Mouse (Mus musculus): ENCODE data around the gene Ppp1r32. TPM values are rescaled to one million over a fixed set of nuclear protein-coding genes. Genes with fewer than 3 reads are reported as not detected.

Ppp1r32 gene
- polyA plus RNA-seq, 1 experiment from 2014 or later: 2.4 TPM

GRCm38 (mm10) chr19:10469171-10469658 lies 13.5 kb downstream of the Ppp1r32 start:
- ATAC-seq: peak; percentile 24; the same call in 1 of the 2 replicates
- no peaks in the 10 kb centered on the region for H3K36me3 ChIP-seq (ENCODE audit: control insufficient read depth, insufficient read depth, low read length)
- H3K27ac ChIP-seq (ENCODE audit: low read depth, low read length): no peak overlapping the region
- no peaks in the 10 kb centered on the region for H3K9me3 ChIP-seq (ENCODE audit: control insufficient read depth, low read length)
- no peak overlapping the region for H3K4me3 ChIP-seq (ENCODE audit: low read length)
- no peak overlapping the region for H3K9ac ChIP-seq (ENCODE audit: low read depth, low read length)
- no peaks in the 10 kb centered on the region for H3K4me1 ChIP-seq (ENCODE audit: control insufficient read depth, insufficient read depth, low read depth, low read length)
- H3K4me2 ChIP-seq (ENCODE audit: low read length): no peak overlapping the region
- 53% methylated on average over 8 of the region's 8 CpGs for WGBS
- H3K27me3 ChIP-seq (replicated peaks; ENCODE audit: control insufficient read depth, insufficient read depth, low read length): no peaks in the 10 kb centered on the region

GRCm38 (mm10) chr19:10464427-10464826 lies 18.3 kb downstream of the Ppp1r32 start:
- Histone ChIP-seq H3K36me3 (ENCODE audit: control insufficient read depth, insufficient read depth, low read length) (no peaks in the 10 kb centered on the region), H3K4me1 (ENCODE audit: control insufficient read depth, insufficient read depth, low read depth, low read length) (no peaks in the 10 kb centered on the region), H3K4me2 (ENCODE audit: low read length) (no peak overlapping the region), H3K4me3 (ENCODE audit: low read length) (no peak overlapping the region), H3K27ac (ENCODE audit: low read depth, low read length) (no peak overlapping the region), H3K9ac (ENCODE audit: low read depth, low read length) (no peak overlapping the region), H3K27me3 (replicated peaks; ENCODE audit: control insufficient read depth, insufficient read depth, low read length) (peaks cover 16% of the 10 kb centered on the region), H3K9me3 (ENCODE audit: control insufficient read depth, low read length) (no peaks in the 10 kb centered on the region)
- WGBS: 15% methylated on average over 4 of the region's 4 CpGs
- no peak for ATAC-seq

GRCm38 (mm10) chr19:10461584-10461983 lies 21.1 kb downstream of the Ppp1r32 start:
- ATAC-seq: no peak
- Histone ChIP-seq H3K9me3 (ENCODE audit: control insufficient read depth, low read length) (no peaks in the 10 kb centered on the region), H3K4me2 (ENCODE audit: low read length) (no peak overlapping the region), H3K4me1 (ENCODE audit: control insufficient read depth, insufficient read depth, low read depth, low read length) (peaks cover 10% of the 10 kb centered on the region), H3K9ac (ENCODE audit: low read depth, low read length) (no peak overlapping the region), H3K4me3 (ENCODE audit: low read length) (no peak overlapping the region), H3K36me3 (ENCODE audit: control insufficient read depth, insufficient read depth, low read length) (no peaks in the 10 kb centered on the region), H3K27me3 (replicated peaks; ENCODE audit: control insufficient read depth, insufficient read depth, low read length) (peaks cover 28% of the 10 kb centered on the region), H3K27ac (ENCODE audit: low read depth, low read length) (no peak overlapping the region)
- WGBS: 56% methylated on average over 7 of the region's 7 CpGs

- WGBS: 34% methylated on average over 11 of the region's 11 CpGs
- Histone ChIP-seq H3K4me3 (ENCODE audit: low read length) (no peak overlapping the region), H3K27me3 (replicated peaks; ENCODE audit: control insufficient read depth, insufficient read depth, low read length) (peaks cover 40% of the 10 kb centered on the region), H3K27ac (ENCODE audit: low read depth, low read length) (no peak overlapping the region), H3K9me3 (ENCODE audit: control insufficient read depth, low read length) (no peaks in the 10 kb centered on the region), H3K4me2 (ENCODE audit: low read length) (no peak overlapping the region), H3K9ac (ENCODE audit: low read depth, low read length) (no peak overlapping the region), H3K4me1 (ENCODE audit: control insufficient read depth, insufficient read depth, low read depth, low read length) (peaks cover 12% of the 10 kb centered on the region), H3K36me3 (ENCODE audit: control insufficient read depth, insufficient read depth, low read length) (no peaks in the 10 kb centered on the region)
- ATAC-seq: no peak
Observed at GRCm38 (mm10) chr19:10459907-10460306, 22.8 kb downstream of the Ppp1r32 start.

- Histone ChIP-seq H3K27me3 (replicated peaks; ENCODE audit: control insufficient read depth, insufficient read depth, low read length) (peaks cover 42% of the 10 kb centered on the region), H3K4me3 (ENCODE audit: low read length) (peak overlapping the region; percentile 59)
- 23% methylated on average over 8 of the region's 8 CpGs for WGBS
Observed at GRCm38 (mm10) chr19:10458096-10458495, 24.6 kb downstream of the Ppp1r32 start.

GRCm38 (mm10) chr19:10457484-10457800 lies 25.3 kb downstream of the Ppp1r32 start:
- ATAC-seq: peak; percentile 91
- H3K27ac ChIP-seq (ENCODE audit: low read depth, low read length): peak overlapping the region; percentile 75; the same call in 1 of the 2 replicates
- peaks cover 38% of the 10 kb centered on the region for H3K27me3 ChIP-seq (replicated peaks; ENCODE audit: control insufficient read depth, insufficient read depth, low read length)

More at GRCm38 (mm10) chr19:10458096-10458495, 24.6 kb downstream of the Ppp1r32 start:
- no peaks in the 10 kb centered on the region for H3K9me3 ChIP-seq (ENCODE audit: control insufficient read depth, low read length)
- peak overlapping the region; percentile 91 for H3K4me2 ChIP-seq (ENCODE audit: low read length)
- H3K36me3 ChIP-seq (ENCODE audit: control insufficient read depth, insufficient read depth, low read length): no peaks in the 10 kb centered on the region
- ATAC-seq: peak; percentile 9; the same call in 1 of the 2 replicates
- H3K4me1 ChIP-seq (ENCODE audit: control insufficient read depth, insufficient read depth, low read depth, low read length): peaks cover 12% of the 10 kb centered on the region
- H3K9ac ChIP-seq (ENCODE audit: low read depth, low read length): no peak overlapping the region
- H3K27ac ChIP-seq (ENCODE audit: low read depth, low read length): no peak overlapping the region

GRCm38 (mm10) chr19:10456752-10457483 lies 25.8 kb downstream of the Ppp1r32 start, which contains the start of gene Lrrc10b:
Lrrc10b (minus strand) TSS chr19:10457473.
- Histone ChIP-seq H3K36me3 (ENCODE audit: control insufficient read depth, insufficient read depth, low read length) (no peaks in the 10 kb centered on the region), H3K4me1 (ENCODE audit: control insufficient read depth, insufficient read depth, low read depth, low read length) (peaks cover 12% of the 10 kb centered on the region), H3K4me2 (ENCODE audit: low read length) (peak within 1 kb of the TSS; percentile 91), H3K27me3 (replicated peaks; ENCODE audit: control insufficient read depth, insufficient read depth, low read length) (peaks cover 38% of the 10 kb centered on the region), H3K4me3 (ENCODE audit: low read length) (peak within 1 kb of the TSS; percentile 59), H3K9me3 (ENCODE audit: control insufficient read depth, low read length) (no peaks in the 10 kb centered on the region), H3K27ac (ENCODE audit: low read depth, low read length) (peak within 1 kb of the TSS; percentile 75), H3K9ac (ENCODE audit: low read depth, low read length) (peak within 1 kb of the TSS; percentile 67)
- peak; percentile 75 for ATAC-seq
- under 1% methylated on average over 90 of the region's 96 CpGs for WGBS

More at GRCm38 (mm10) chr19:10457484-10457800, 25.3 kb downstream of the Ppp1r32 start:
- H3K9ac ChIP-seq (ENCODE audit: low read depth, low read length): peak overlapping the region; percentile 67
- no peaks in the 10 kb centered on the region for H3K9me3 ChIP-seq (ENCODE audit: control insufficient read depth, low read length)
- H3K4me3 ChIP-seq (ENCODE audit: low read length): peak overlapping the region; percentile 59
- no peaks in the 10 kb centered on the region for H3K36me3 ChIP-seq (ENCODE audit: control insufficient read depth, insufficient read depth, low read length)
- H3K4me1 ChIP-seq (ENCODE audit: control insufficient read depth, insufficient read depth, low read depth, low read length): peaks cover 12% of the 10 kb centered on the region
- 1% methylated on average over 34 of the region's 34 CpGs for WGBS
- peak overlapping the region; percentile 91 for H3K4me2 ChIP-seq (ENCODE audit: low read length)

- H3K36me3 ChIP-seq (ENCODE audit: control insufficient read depth, insufficient read depth, low read length): no peaks in the 10 kb centered on the region
- H3K4me1 ChIP-seq (ENCODE audit: control insufficient read depth, insufficient read depth, low read depth, low read length): peaks cover 12% of the 10 kb centered on the region
- 77% methylated on average over 3 of the region's 3 CpGs for WGBS
- no peak overlapping the region for H3K9ac ChIP-seq (ENCODE audit: low read depth, low read length)
- ATAC-seq: no peak
- no peak overlapping the region for H3K4me3 ChIP-seq (ENCODE audit: low read length)
- no peaks in the 10 kb centered on the region for H3K9me3 ChIP-seq (ENCODE audit: control insufficient read depth, low read length)
- peaks cover 33% of the 10 kb centered on the region for H3K27me3 ChIP-seq (replicated peaks; ENCODE audit: control insufficient read depth, insufficient read depth, low read length)
- H3K4me2 ChIP-seq (ENCODE audit: low read length): peak overlapping the region; percentile 91
- no peak overlapping the region for H3K27ac ChIP-seq (ENCODE audit: low read depth, low read length)
Observed at GRCm38 (mm10) chr19:10455437-10455806, 27.3 kb downstream of the Ppp1r32 start.

GRCm38 (mm10) chr19:10454718-10455436 lies 27.9 kb downstream of the Ppp1r32 start:
- no peak overlapping the region for H3K27ac ChIP-seq (ENCODE audit: low read depth, low read length)
- peaks cover 31% of the 10 kb centered on the region for H3K27me3 ChIP-seq (replicated peaks; ENCODE audit: control insufficient read depth, insufficient read depth, low read length)
- H3K4me1 ChIP-seq (ENCODE audit: control insufficient read depth, insufficient read depth, low read depth, low read length): peaks cover 12% of the 10 kb centered on the region
- no peaks in the 10 kb centered on the region for H3K36me3 ChIP-seq (ENCODE audit: control insufficient read depth, insufficient read depth, low read length)
- no peak overlapping the region for H3K9ac ChIP-seq (ENCODE audit: low read depth, low read length)
- no peak for ATAC-seq
- H3K4me3 ChIP-seq (ENCODE audit: low read length): no peak overlapping the region
- no peak overlapping the region for H3K4me2 ChIP-seq (ENCODE audit: low read length)
- 67% methylated on average over 4 of the region's 4 CpGs for WGBS
- H3K9me3 ChIP-seq (ENCODE audit: control insufficient read depth, low read length): no peaks in the 10 kb centered on the region

All from hindbrain, embryonic 16.5 days (tissue).